In the genomic region with DNA sequence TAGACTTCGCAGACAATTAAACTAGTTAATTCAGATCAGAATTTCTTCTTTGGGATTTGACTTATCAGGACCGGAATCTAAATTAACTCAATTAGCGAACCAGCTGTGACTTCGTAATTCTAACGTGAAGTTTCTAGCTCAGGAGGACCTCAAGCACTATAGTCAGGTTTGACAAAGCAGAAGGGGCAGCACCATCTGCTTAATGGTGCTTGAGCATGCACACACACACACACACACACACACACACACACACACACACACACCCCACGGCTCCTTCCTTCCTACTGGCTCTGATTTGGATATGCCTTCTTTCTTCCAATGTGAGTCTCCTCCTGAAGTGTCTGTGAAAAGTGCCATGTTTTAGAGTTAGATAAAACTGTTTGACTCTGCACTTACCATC, we compare ENCODE assay signal across 25 mouse cellular contexts. TPM values are rescaled to one million over a fixed set of nuclear protein-coding genes. Genes with fewer than 3 reads are reported as not detected.
A peak's percentile ranks its signal among the peaks of the same experiment; 100 is the strongest.
DNase-seq lines count a peak whose midpoint lies in the region; ATAC-seq and TF ChIP-seq lines count a peak whose summit lies in the region.
"Had no signal": no experiment of that assay in that cellular context is flagged by ENCODE, and none has a peak within 500 bp of the region (broad histone marks: within the 10 kb centered on the region; RNA-seq: fewer than 3 reads in every experiment).

No protein-coding gene starts in this region.

- ATAC-seq in hindbrain, postnatal 0 days, result 0 out of 2 replicates have a peak, but pooled peaks have one; percentile 40
- ATAC-seq in hindbrain, embryonic 13.5 days (ENCODE audit: low FRiP score), result no peak
- 0 out of 2 replicates have a peak, but pooled peaks have one; percentile 9 for ATAC-seq in neural tube, embryonic 14.5 days (ENCODE audit: low read depth)
- ATAC-seq: forebrain, embryonic 14.5 days; forebrain, postnatal 0 days had no signal

- no peak for TF ChIP-seq CTCF in hindbrain, postnatal 0 days (IDR thresholded peaks at IDR 0.05; ENCODE audit: low read depth)

- no peaks in the 10 kb centered on the region for H3K9me3 ChIP-seq in hindbrain, postnatal 0 days (ENCODE audit: low read length)
- no peaks in the 10 kb centered on the region for H3K9me3 ChIP-seq in hindbrain, embryonic 13.5 days
- no peaks in the 10 kb centered on the region for H3K9me3 ChIP-seq in neural tube, embryonic 14.5 days (ENCODE audit: control insufficient read depth, low read length)
- H3K9me3 ChIP-seq: forebrain, embryonic 10.5 days; G1E; heart, embryonic 10.5 days; heart, embryonic 13.5 days had no signal

- no peaks in the 10 kb centered on the region for H3K27me3 ChIP-seq in hindbrain, postnatal 0 days (ENCODE audit: insufficient read depth, low read length)
- H3K27me3 ChIP-seq in hindbrain, embryonic 13.5 days, result no peaks in the 10 kb centered on the region
- H3K27me3 ChIP-seq in neural tube, embryonic 14.5 days (ENCODE audit: control insufficient read depth, insufficient read depth, low read length), result no peaks in the 10 kb centered on the region
- H3K27me3 ChIP-seq: CH12.LX had no signal

- no peaks in the 10 kb centered on the region for H3K4me1 ChIP-seq in hindbrain, postnatal 0 days (ENCODE audit: insufficient read depth, low read length)
- H3K4me1 ChIP-seq in hindbrain, embryonic 13.5 days (replicated peaks), result peaks cover 29% of the 10 kb centered on the region
- H3K4me1 ChIP-seq in neural tube, embryonic 14.5 days (ENCODE audit: control insufficient read depth, insufficient read depth, low read length), result peaks cover 14% of the 10 kb centered on the region
- H3K4me1 ChIP-seq: heart, embryonic 10.5 days; heart, embryonic 13.5 days had no signal

- intact Hi-C loops in gastrocnemius, postnatal 14 days (cut with DNase I; ENCODE audit: low total_unique reads), result no loop called here

- H3K27ac ChIP-seq in hindbrain, postnatal 0 days, result no peak overlapping the region
- no peak overlapping the region for H3K27ac ChIP-seq in hindbrain, embryonic 13.5 days
- H3K27ac ChIP-seq in neural tube, embryonic 14.5 days (ENCODE audit: low read depth, low read length), result no peak overlapping the region
- H3K27ac ChIP-seq: forebrain, embryonic 10.5 days; gastrocnemius, adult 2 months; heart, adult 2 months; heart, embryonic 10.5 days; heart, embryonic 13.5 days had no signal

- peak; percentile 19 for DNase-seq in hindbrain, postnatal 0 days (ENCODE audit: low spot score)
- DNase-seq in MN1 (ENCODE audit: low spot score), result peak; percentile 16
- peak; percentile 35 for DNase-seq in retina, postnatal 1 day
- no peak for DNase-seq in cerebellum, adult 9-10 months
- DNase-seq in gastrocnemius, postnatal 14 days, result no peak
- DNase-seq: adrenal gland, adult 2 months; adrenal gland, postnatal 14 days; B cell, adult 2 months; cerebellum, adult 11-12 months; cerebellum, adult 8-10 months; cerebellum, postnatal 14 days; forebrain, postnatal 0 days; gastrocnemius, adult 2 months; gastrocnemius, postnatal 25 days; heart, adult 2 months; heart, postnatal 14 days; heart, postnatal 4 days had no signal

- H3K4me2 ChIP-seq in hindbrain, postnatal 0 days (ENCODE audit: low read depth, low read length), result no peak overlapping the region
- H3K4me2 ChIP-seq in hindbrain, embryonic 13.5 days, result no peak overlapping the region
- H3K4me2 ChIP-seq in neural tube, embryonic 14.5 days (ENCODE audit: low read depth, low read length), result no peak overlapping the region
- H3K4me2 ChIP-seq: heart, embryonic 13.5 days had no signal

- no peak overlapping the region for H3K9ac ChIP-seq in hindbrain, postnatal 0 days (replicated peaks; ENCODE audit: low read length)
- no peak overlapping the region for H3K9ac ChIP-seq in hindbrain, embryonic 13.5 days
- no peak overlapping the region for H3K9ac ChIP-seq in neural tube, embryonic 14.5 days (replicated peaks; ENCODE audit: low read depth, low read length)
- H3K9ac ChIP-seq: forebrain, postnatal 0 days; heart, embryonic 13.5 days had no signal

- 48% methylated on average over 6 of the region's 6 CpGs for WGBS in hindbrain, postnatal 0 days
- 51% methylated on average over 6 of the region's 6 CpGs for WGBS in hindbrain, embryonic 13.5 days
- WGBS in neural tube, embryonic 14.5 days, result 38% methylated on average over 6 of the region's 6 CpGs

- no peak overlapping the region for H3K4me3 ChIP-seq in hindbrain, postnatal 0 days (ENCODE audit: low read length)
- no peak overlapping the region for H3K4me3 ChIP-seq in hindbrain, embryonic 13.5 days
- H3K4me3 ChIP-seq in neural tube, embryonic 14.5 days (ENCODE audit: low read depth, low read length), result no peak overlapping the region
- H3K4me3 ChIP-seq: forebrain, embryonic 10.5 days; gastrocnemius, adult 2 months; heart, adult 2 months; heart, embryonic 10.5 days; heart, embryonic 13.5 days had no signal

- no peaks in the 10 kb centered on the region for H3K36me3 ChIP-seq in hindbrain, postnatal 0 days (ENCODE audit: insufficient read depth, low read length)
- no peaks in the 10 kb centered on the region for H3K36me3 ChIP-seq in hindbrain, embryonic 13.5 days
- H3K36me3 ChIP-seq in neural tube, embryonic 14.5 days (ENCODE audit: control insufficient read depth, insufficient read depth, low read length), result no peaks in the 10 kb centered on the region
- H3K36me3 ChIP-seq: forebrain, embryonic 10.5 days; G1E; heart, embryonic 10.5 days; heart, embryonic 13.5 days had no signal

RNA-seq across cellular contexts. Expression of a gene that starts 18.7 kb away (rescaled TPM):
- 12.7 TPM in 2 replicates for total RNA-seq in hindbrain, postnatal 0 days (2014; rRNA removed)
- polyA plus RNA-seq in hindbrain, postnatal 0 days (2015; fragmentation: Nextera tagmentation; extraction: Ambion mirVana), result 13.8 and 14.0 TPM in 2 replicates
- polyA plus RNA-seq in hindbrain, embryonic 13.5 days (2015; fragmentation: Nextera tagmentation; extraction: Ambion mirVana), result 14.3 and 15.4 TPM in 2 replicates
- 12.3 and 14.9 TPM in 2 replicates for polyA plus RNA-seq in neural tube, embryonic 14.5 days (2014; fragmentation: Nextera tagmentation; extraction: Ambion mirVana)
- 10 to 100 TPM in 1 of 2 experiments, 1 to 10 TPM in 1; 9.3 to 11.0 TPM for total RNA-seq in gastrocnemius, postnatal 14 days (2021)

Comparison
In these comparisons a context has a peak if more than half of its experiments do, and no peak if none do; other contexts are left out.
1. DNase-seq: peak in hindbrain, postnatal 0 days (single experiment), MN1 (single experiment) and retina, postnatal 1 day (single experiment); none in cerebellum, adult 9-10 months (single experiment) and gastrocnemius, postnatal 14 days (single experiment).